Mouse (Mus musculus) inflammation-experienced regulatory T-cells (primary cell): Measurements from ENCODE around the gene Crmp1. TPM values are rescaled to one million over a fixed set of nuclear protein-coding genes. Genes with fewer than 3 reads are reported as not detected.

ENCODE experiments used
- polyA plus RNA-seq, 2 experiments: library from polyadenylated mRNA; unstranded; fragments of 100-300 nt; shearing (Covaris generic); gene quantifications; one replicate each; pipeline ENCODE4 v1.2.1; 2017

The Crmp1 gene
- polyA plus RNA-seq = 10 to 100 TPM; 33.1 to 37.3 TPM

GRCm38 (mm10) chr5:37241651-37242151 lies at the start of gene Crmp1:
Gene Crmp1 (plus strand): TSS chr5:37241940.

GRCm38 (mm10) chr5:37336485-37337105 lies 94.9 kb downstream of the Crmp1 start, which contains the start of gene Evc:
Gene Evc (minus strand): TSS chr5:37336894.

DNA sequence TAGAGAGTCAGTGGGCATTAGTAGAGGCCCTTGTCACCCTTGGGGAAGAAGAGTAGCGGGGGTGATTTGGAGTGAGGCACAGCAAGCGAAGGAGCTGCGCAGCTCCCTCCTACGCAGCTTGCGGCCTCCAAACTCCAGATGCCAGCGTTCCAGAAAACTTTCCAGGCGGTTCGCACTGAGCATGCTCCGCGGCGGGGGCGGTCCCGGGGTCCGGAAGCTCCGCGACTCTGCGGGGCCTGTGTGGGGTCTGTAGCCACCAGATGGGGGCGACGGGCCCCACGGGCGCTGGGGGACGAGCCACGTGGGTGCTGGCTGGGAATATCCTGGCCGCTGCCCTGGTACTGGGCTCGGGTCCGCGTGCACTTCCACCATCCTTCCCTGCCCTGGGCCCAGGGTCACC lies 96.5 kb downstream of the Crmp1 start, which contains the start of gene Evc2:
Gene Evc2, plus strand, starts transcription at position 212 of the 400 bp plus-strand sequence.

Other genes starting within 250 kb of the Crmp1 start
- 1 to 10 TPM; 1.9 to 2.2 TPM for gene Gm1043, start 156.6 kb upstream of the Crmp1 start, polyA plus RNA-seq
- 1 to 10 TPM in 1 of 2 experiments, under 1 TPM in 1; 0.43 to 3.6 TPM for gene Evc, start 95.0 kb downstream of the Crmp1 start, polyA plus RNA-seq
- gene Evc2, start 96.6 kb downstream of the Crmp1 start, polyA plus RNA-seq = under 1 TPM; 0.10 to 0.29 TPM